Mouse (Mus musculus) midbrain, embryonic 14.5 days (tissue): Measurements from ENCODE around the gene Rex1bd. TPM values are rescaled to one million over a fixed set of nuclear protein-coding genes. Genes with fewer than 3 reads are reported as not detected.

Source experiments
- ATAC-seq: fragments of 200-750 bp; cut with Nextera tagmentation; 2 replicates; pipeline ENCODE4 v1.8.0; 2017; ENCODE audit warnings: moderate number of reproducible peaks, moderate library complexity; ENCODE audit not compliant: low FRiP score, low TSS enrichment
- DNase-seq: peaks from one replicate; pipeline ENCODE4 v3.0.0-alpha.2; 2015
- H3K27ac ChIP-seq: fragments of 300-500 bp; sonication (generic); replicated peaks from 2 replicates; pipeline ENCODE4 v1.5.1; 2014; ENCODE audit warnings: mild to moderate bottlenecking, low read depth, low read length, moderate library complexity
- H3K27me3 ChIP-seq: fragments of 300-500 bp; sonication (generic); 2 replicates; pipeline ENCODE4 v1.6.1; 2014; ENCODE audit warnings: low read length, control low read depth, mixed read lengths; ENCODE audit not compliant: control insufficient read depth, insufficient read depth
- H3K36me3 ChIP-seq: fragments of 300-500 bp; sonication (generic); 2 replicates; pipeline ENCODE4 v1.6.1; 2014; ENCODE audit warnings: low read length, control low read depth; ENCODE audit not compliant: control insufficient read depth, insufficient read depth
- H3K4me1 ChIP-seq: fragments of 300-500 bp; sonication (generic); 2 replicates; pipeline ENCODE4 v1.6.1; 2014; ENCODE audit warnings: mild to moderate bottlenecking, antibody characterized with exemption, low read length, control low read depth; ENCODE audit not compliant: control insufficient read depth, insufficient read depth
- H3K4me2 ChIP-seq: fragments of 300-500 bp; sonication (generic); 2 replicates; pipeline ENCODE4 v1.6.1; 2014; ENCODE audit warnings: mild to moderate bottlenecking, low read length, moderate library complexity
- H3K4me3 ChIP-seq: fragments of 300-500 bp; sonication (generic); replicated peaks from 2 replicates; pipeline ENCODE4 v1.5.1; 2014; ENCODE audit warnings: low read depth, low read length
- H3K9ac ChIP-seq: fragments of 300-500 bp; sonication (generic); replicated peaks from 2 replicates; pipeline ENCODE4 v1.6.1; 2014; ENCODE audit warnings: mild to moderate bottlenecking, low read length, moderate library complexity
- H3K9me3 ChIP-seq: fragments of 300-500 bp; sonication (generic); 2 replicates; pipeline ENCODE4 v1.6.1; 2016; ENCODE audit warnings: low read length, control low read depth, mixed read lengths; ENCODE audit not compliant: control insufficient read depth
- WGBS: fragments of 180-500 bp; shearing (Covaris S2); extraction: QIAGEN DNeasy Blood & Tissue Kit; methylation state at CpG from one replicate; pipeline ENCODE4 v1.1.7; 2014; 5-methylcytosine and 5-hydroxymethylcytosine counted together
- polyA plus RNA-seq: library from polyadenylated mRNA; unstranded; fragments of >200 nt; fragmentation: Nextera tagmentation; extraction: Ambion mirVana; gene quantifications from 2 replicates; pipeline ENCODE4 v1.2.1, GENCODE M21; 2014

The Rex1bd gene
- polyA plus RNA-seq, 1 experiment from 2014 or later = 152 TPM

DNA sequence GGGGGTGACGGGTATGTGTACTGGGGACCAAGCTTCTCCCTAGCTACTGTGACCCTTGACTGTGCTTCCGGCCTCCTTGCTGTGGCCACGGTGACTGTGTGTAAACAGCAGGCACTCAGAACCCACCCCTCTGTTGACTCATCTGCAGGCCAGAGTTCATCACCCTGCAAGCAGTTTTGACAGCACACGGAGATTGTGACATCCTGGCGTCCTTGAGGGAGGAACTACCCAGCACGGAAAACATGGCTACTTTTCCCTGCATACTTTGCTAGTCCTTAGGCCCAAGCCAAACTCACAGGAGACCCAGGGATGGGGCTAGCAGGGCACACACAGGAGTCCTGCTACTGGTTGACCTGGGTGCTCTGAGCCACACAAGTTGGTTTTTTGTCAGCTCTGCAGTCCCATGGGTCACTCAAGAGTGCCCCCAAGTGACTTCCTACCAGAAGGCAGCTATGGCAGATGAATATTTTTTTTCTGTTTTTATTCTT, 37.7 kb upstream of the Rex1bd start:
- no peak for ATAC-seq
- no peak for DNase-seq
- Histone ChIP-seq H3K4me3 (no peak overlapping the region), H3K9ac (no peak overlapping the region), H3K4me2 (no peak overlapping the region), H3K27me3 (no peaks in the 10 kb centered on the region), H3K27ac (no peak overlapping the region), H3K4me1 (peaks cover 12% of the 10 kb centered on the region), H3K9me3 (no peaks in the 10 kb centered on the region), H3K36me3 (no peaks in the 10 kb centered on the region; the same call in 1 of the 2 replicates)
- WGBS = 67% methylated on average over 6 of the region's 6 CpGs

DNA sequence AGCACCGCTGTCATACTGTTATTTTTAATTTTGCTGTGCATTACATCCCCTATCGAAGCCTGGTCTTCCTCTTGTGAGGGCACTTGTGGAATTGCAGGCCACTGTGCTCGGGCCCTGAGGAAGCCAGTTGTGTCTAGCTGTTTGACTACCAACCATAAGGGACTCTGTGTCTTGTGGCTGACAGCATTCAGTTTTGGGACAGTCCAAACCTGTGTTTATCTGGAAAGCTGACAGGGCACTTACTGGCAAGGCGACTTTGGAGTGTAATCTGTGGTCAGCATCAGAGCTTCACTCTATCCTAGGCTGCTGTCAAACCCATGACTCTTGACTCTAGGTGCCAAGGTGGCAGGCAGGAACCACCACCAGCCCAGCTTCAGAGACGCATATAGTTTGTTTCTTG, 34.5 kb upstream of the Rex1bd start:
- H3K9ac ChIP-seq = no peak overlapping the region
- DNase-seq (no peak), ATAC-seq (no peak)
- H3K4me1 ChIP-seq = peaks cover 12% of the 10 kb centered on the region
- H3K27ac ChIP-seq = no peak overlapping the region
- H3K4me3 ChIP-seq = no peak overlapping the region
- 90% methylated on average over 5 of the region's 5 CpGs for WGBS
- no peaks in the 10 kb centered on the region for H3K9me3 ChIP-seq
- H3K36me3 ChIP-seq = peaks cover 12% of the 10 kb centered on the region
- no peaks in the 10 kb centered on the region for H3K27me3 ChIP-seq
- peak overlapping the region; percentile 79 for H3K4me2 ChIP-seq

DNA sequence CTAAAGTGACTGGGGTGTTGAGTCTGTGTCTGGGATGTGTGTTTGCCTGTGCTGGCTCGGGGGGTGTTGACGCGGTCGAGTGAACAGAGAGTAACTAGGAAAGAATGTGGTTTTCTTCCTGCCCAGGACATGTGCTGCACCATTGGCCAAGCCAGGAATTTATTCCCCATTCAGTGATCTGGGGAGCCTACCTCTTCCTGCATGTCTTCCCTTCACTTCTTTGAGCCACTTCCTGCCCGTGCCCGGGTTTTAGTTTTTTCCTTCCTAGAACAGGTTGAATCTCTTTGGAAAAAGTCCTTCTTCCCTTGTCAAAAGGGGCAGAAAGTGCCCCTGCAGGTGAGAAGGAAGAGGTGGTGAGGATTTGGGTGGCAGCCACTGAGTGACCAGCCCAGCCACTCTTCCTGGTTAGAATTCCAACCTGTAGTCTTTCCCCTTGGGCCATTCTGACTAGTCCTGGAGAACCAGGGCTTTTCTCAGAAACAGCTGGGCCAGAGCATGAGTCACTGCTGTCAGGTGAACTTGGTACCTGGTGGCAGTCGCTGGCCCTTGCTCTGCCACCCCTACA, 34.0 kb upstream of the Rex1bd start:
- DNase-seq = no peak
- ATAC-seq = no peak
- Histone ChIP-seq H3K9me3 (no peaks in the 10 kb centered on the region), H3K27me3 (no peaks in the 10 kb centered on the region), H3K27ac (no peak overlapping the region), H3K4me2 (peak overlapping the region; percentile 79), H3K4me3 (peak overlapping the region; percentile 87), H3K4me1 (peaks cover 12% of the 10 kb centered on the region), H3K9ac (peak overlapping the region; percentile 77), H3K36me3 (peaks cover 17% of the 10 kb centered on the region)
- WGBS = 57% methylated on average over 7 of the region's 7 CpGs

DNA sequence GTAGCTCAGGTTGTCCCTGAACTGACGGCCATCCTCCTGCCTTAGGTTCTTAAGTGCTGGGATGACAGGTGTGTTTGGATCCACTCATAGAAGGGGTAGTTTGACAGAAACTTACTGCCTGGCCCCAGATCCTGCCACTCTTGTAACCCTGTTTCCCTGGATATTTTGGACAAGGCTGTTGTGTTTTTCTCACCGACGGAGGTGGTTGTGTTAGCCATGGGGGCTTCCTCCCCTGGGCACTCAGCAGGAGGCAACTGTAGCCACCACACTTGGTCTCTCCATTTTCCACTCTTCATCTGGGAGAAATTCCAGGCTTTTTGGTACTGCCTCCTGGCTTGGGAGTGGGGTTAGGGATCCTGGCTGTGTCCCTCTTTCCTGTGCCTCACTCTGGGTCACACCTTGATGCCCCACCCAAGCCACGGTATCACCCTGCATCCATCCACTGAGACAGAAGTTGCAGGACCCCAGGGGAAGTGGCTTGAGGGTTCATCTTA, 33.5 kb upstream of the Rex1bd start:
- Histone ChIP-seq H3K4me2 (peak overlapping the region; percentile 79), H3K27ac (peak overlapping the region; percentile 91), H3K9me3 (no peaks in the 10 kb centered on the region), H3K4me3 (peak overlapping the region; percentile 87), H3K27me3 (no peaks in the 10 kb centered on the region), H3K9ac (peak overlapping the region; percentile 77), H3K4me1 (peaks cover 12% of the 10 kb centered on the region), H3K36me3 (peaks cover 22% of the 10 kb centered on the region)
- 8% methylated on average over 4 of the region's 4 CpGs for WGBS
- DNase-seq = no peak
- no peak for ATAC-seq

DNA sequence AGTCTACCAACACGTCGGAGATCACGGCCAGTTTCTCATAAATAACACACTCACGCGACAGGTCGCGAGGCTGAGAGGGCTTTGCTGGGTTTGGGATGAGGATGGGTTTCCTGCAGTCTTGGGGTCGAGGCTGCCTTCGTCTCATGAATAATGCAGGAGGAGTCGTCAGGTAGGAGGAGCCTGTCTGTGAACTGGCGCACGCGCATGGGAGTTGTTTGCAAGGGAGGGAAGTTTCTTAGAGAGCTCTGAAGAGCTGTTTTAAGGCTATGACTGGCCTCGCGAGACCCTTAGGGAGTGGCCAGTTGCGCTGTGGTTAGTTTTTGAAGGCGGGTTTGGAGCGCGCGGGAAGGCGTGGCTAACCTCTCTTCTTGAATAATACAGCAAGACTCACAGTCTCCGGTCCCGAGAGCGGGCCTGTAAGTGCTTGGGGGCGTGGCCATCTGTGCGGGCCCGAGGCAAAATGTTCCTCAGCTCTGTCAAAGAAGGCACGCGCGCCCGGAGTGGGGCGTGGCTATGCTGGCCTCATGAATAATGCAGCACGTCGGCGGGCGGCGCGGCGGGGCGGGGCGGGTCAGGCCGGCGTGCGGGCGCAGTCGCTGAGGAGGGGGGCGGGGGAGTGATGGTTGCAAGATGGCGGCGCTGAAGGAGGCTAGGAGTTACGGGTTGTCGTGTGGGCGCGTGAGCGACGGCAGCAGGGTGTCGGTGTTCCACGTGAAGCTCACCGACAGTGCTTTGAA, 32.7 kb upstream of the Rex1bd start, which contains the start of gene Ell:
Gene Ell, plus strand, starts transcription at position 381 of the 737 bp plus-strand sequence.
- DNase-seq = peak; percentile 98
- no peaks in the 10 kb centered on the region for H3K27me3 ChIP-seq
- H3K4me3 ChIP-seq = peak within 1 kb of the TSS; percentile 87
- H3K4me2 ChIP-seq = peak within 1 kb of the TSS; percentile 79
- H3K27ac ChIP-seq = peak within 1 kb of the TSS; percentile 91
- peak; percentile 88 for ATAC-seq
- no peaks in the 10 kb centered on the region for H3K9me3 ChIP-seq
- H3K4me1 ChIP-seq = peaks cover 12% of the 10 kb centered on the region
- H3K9ac ChIP-seq = peak within 1 kb of the TSS; percentile 77
- peaks cover 30% of the 10 kb centered on the region for H3K36me3 ChIP-seq
- under 1% methylated on average over 58 of the region's 58 CpGs for WGBS

DNA sequence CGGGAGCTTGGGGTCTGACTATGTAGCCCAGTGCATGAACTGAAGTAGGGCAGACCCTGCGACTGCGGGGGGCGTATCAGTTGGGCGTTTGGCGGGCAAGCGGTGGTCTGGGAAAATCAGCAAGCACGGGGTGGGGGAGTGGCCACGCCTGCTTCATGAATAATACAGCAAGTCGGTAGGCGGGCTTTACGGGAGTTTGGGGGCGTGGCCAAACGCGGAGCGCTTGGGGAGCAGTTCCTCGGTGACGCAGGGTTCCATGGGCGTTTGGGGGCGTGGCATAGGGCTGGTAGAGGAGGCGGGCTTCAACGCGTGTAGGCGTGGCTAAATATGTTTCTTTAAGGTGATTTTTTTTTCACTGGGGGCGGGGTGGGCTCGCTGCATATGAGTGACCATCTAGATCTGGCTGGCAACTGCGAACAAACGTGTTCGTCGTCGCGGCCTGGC, 32.1 kb upstream of the Rex1bd start:
- WGBS = 2% methylated on average over 32 of the region's 32 CpGs
- peak overlapping the region; percentile 39 for H3K9ac ChIP-seq

DNA sequence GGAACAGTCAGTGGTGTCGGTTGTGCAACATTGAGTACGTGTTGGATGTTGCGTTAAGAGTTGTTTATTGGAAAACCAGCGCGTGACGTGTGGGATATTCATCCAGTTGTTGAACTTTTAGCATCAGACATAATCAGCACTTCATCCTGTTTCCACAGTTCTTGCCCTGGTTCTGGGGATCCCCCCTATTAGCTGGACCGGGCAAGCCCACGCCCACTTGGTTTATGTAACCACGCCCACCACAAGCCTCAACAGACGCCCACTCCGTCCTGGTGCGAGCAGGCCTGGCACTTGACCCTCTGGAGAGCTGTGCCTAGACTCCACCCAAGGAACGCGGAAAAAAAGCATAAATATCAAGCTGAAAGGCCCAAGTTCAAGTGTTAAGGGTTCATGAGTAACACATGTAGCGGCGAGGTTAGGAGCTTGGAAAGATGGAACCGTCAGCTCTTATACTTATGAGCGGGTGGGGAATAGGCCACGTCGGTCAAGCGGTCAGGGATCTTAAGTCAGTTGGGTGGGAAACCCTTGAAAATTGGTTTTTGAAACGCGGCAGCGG, 31.6 kb upstream of the Rex1bd start:
- 16% methylated on average over 24 of the region's 24 CpGs for WGBS
- DNase-seq = peak; percentile 37

More for the DNA sequence above, 32.1 kb upstream of the Rex1bd start:
- Histone ChIP-seq H3K9me3 (no peaks in the 10 kb centered on the region), H3K4me1 (peaks cover 12% of the 10 kb centered on the region), H3K27me3 (no peaks in the 10 kb centered on the region), H3K27ac (peak overlapping the region; percentile 91), H3K36me3 (peaks cover 36% of the 10 kb centered on the region), H3K4me3 (peak overlapping the region; percentile 87), H3K4me2 (peak overlapping the region; percentile 79)
- ATAC-seq (peak; percentile 81), DNase-seq (peak; percentile 100)

DNA sequence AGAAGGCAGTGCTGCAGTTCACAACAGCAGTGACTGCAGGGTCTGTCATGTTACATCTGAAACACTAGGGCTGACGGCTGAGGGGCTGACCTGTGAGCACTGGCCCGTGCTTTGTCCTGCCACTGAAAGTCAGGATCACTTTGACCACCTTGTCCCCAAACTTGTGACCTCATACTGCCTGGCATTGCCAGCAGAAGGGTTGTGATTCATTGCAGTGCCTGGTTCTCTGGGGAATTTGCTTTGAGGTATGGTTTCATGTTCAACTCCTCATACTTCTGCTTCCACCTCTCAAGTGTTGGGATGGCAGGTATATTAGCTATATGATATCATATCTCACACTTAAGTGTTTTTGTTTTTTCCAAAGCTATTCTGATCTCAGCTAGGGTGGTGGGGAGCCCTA, 29.1 kb upstream of the Rex1bd start:
- Histone ChIP-seq H3K9me3 (no peaks in the 10 kb centered on the region), H3K27ac (no peak overlapping the region), H3K36me3 (peaks cover 64% of the 10 kb centered on the region), H3K4me3 (no peak overlapping the region), H3K4me1 (peaks cover 7% of the 10 kb centered on the region), H3K27me3 (no peaks in the 10 kb centered on the region), H3K4me2 (no peak overlapping the region), H3K9ac (no peak overlapping the region)
- 86% methylated on average over 2 of the region's 2 CpGs for WGBS
- DNase-seq (no peak), ATAC-seq (no peak)

More for the DNA sequence above, 31.6 kb upstream of the Rex1bd start:
- peak; percentile 7; the same call in 1 of the 2 replicates for ATAC-seq
- peak overlapping the region; percentile 91 for H3K27ac ChIP-seq
- H3K4me2 ChIP-seq = peak overlapping the region; percentile 79
- no peaks in the 10 kb centered on the region for H3K27me3 ChIP-seq
- H3K4me1 ChIP-seq = peaks cover 12% of the 10 kb centered on the region
- peak overlapping the region; percentile 87 for H3K4me3 ChIP-seq
- H3K36me3 ChIP-seq = peaks cover 41% of the 10 kb centered on the region
- H3K9me3 ChIP-seq = no peaks in the 10 kb centered on the region
- peak overlapping the region; percentile 39; the same call in 1 of the 2 replicates for H3K9ac ChIP-seq
